Mouse (Mus musculus): Measurements from ENCODE around the gene Gm47289. TPM values are rescaled to one million over a fixed set of nuclear protein-coding genes. Genes with fewer than 3 reads are reported as not detected.

Gm47289 gene
- total and polyA plus RNA-seq, 3 experiments, result not detected

GRCm38 (mm10) chr9:119201653-119202052, 42.7 kb downstream of the Gm47289 start:
- no peak for DNase-seq
- 80% methylated on average over 5 of the region's 5 CpGs for WGBS
- Histone ChIP-seq H3K27me3 (ENCODE audit: control insufficient read depth, insufficient read depth, low read length) (no peaks in the 10 kb centered on the region), H3K27ac (no peak overlapping the region), H3K36me3 (ENCODE audit: control insufficient read depth, insufficient read depth, low read length) (no peaks in the 10 kb centered on the region), H3K9ac (ENCODE audit: low read depth, low read length) (no peak overlapping the region), H3K4me3 (no peak overlapping the region), H3K79me2 (replicated peaks; ENCODE audit: control insufficient read depth, insufficient read depth, low read length) (no peaks in the 10 kb centered on the region), H3K4me1 (ENCODE audit: control insufficient read depth, insufficient read depth, low read length) (no peaks in the 10 kb centered on the region)
- TF ChIP-seq CTCF (IDR thresholded peaks at IDR 0.05), result no peak
- TF ChIP-seq EP300 (IDR thresholded peaks at IDR 0.05; ENCODE audit: insufficient read depth, low read depth, low read length), result no peak
- TF ChIP-seq POLR2A (IDR thresholded peaks at IDR 0.05; ENCODE audit: insufficient read depth, low read depth, low read length), result no peak
- intact Hi-C loops (cut with DNase I), result no loop called here

- no peaks in the 10 kb centered on the region for H3K36me3 ChIP-seq (ENCODE audit: control insufficient read depth, insufficient read depth, low read length)
- H3K4me1 ChIP-seq (ENCODE audit: control insufficient read depth, insufficient read depth, low read length), result no peaks in the 10 kb centered on the region
- no peak for DNase-seq
- WGBS, result 93% methylated on average over 9 of the region's 9 CpGs
- H3K9ac ChIP-seq (ENCODE audit: low read depth, low read length), result no peak overlapping the region
- no peak overlapping the region for H3K27ac ChIP-seq
- no peaks in the 10 kb centered on the region for H3K79me2 ChIP-seq (replicated peaks; ENCODE audit: control insufficient read depth, insufficient read depth, low read length)
- intact Hi-C loops (cut with DNase I), result no loop called here
- no peaks in the 10 kb centered on the region for H3K27me3 ChIP-seq (ENCODE audit: control insufficient read depth, insufficient read depth, low read length)
- no peak overlapping the region for H3K4me3 ChIP-seq
- no peak for TF ChIP-seq EP300 (IDR thresholded peaks at IDR 0.05; ENCODE audit: insufficient read depth, low read depth, low read length)
- TF ChIP-seq CTCF (IDR thresholded peaks at IDR 0.05), result no peak
- no peak for TF ChIP-seq POLR2A (IDR thresholded peaks at IDR 0.05; ENCODE audit: insufficient read depth, low read depth, low read length)
Measured at GRCm38 (mm10) chr9:119203617-119204016, 44.7 kb downstream of the Gm47289 start.

GRCm38 (mm10) chr9:119205756-119206155, 46.8 kb downstream of the Gm47289 start:
- no peak overlapping the region for H3K4me3 ChIP-seq
- H3K4me1 ChIP-seq (ENCODE audit: control insufficient read depth, insufficient read depth, low read length), result no peaks in the 10 kb centered on the region
- no peak for TF ChIP-seq EP300 (IDR thresholded peaks at IDR 0.05; ENCODE audit: insufficient read depth, low read depth, low read length)
- no peak for TF ChIP-seq POLR2A (IDR thresholded peaks at IDR 0.05; ENCODE audit: insufficient read depth, low read depth, low read length)
- no peak for TF ChIP-seq CTCF (IDR thresholded peaks at IDR 0.05)

GRCm38 (mm10) chr9:119206666-119207065, 47.7 kb downstream of the Gm47289 start:
- H3K27ac ChIP-seq, result no peak overlapping the region
- no peaks in the 10 kb centered on the region for H3K27me3 ChIP-seq (ENCODE audit: control insufficient read depth, insufficient read depth, low read length)
- DNase-seq, result no peak
- no peaks in the 10 kb centered on the region for H3K4me1 ChIP-seq (ENCODE audit: control insufficient read depth, insufficient read depth, low read length)
- WGBS, result 74% methylated on average over 2 of the region's 2 CpGs
- no peaks in the 10 kb centered on the region for H3K79me2 ChIP-seq (replicated peaks; ENCODE audit: control insufficient read depth, insufficient read depth, low read length)
- no peak overlapping the region for H3K9ac ChIP-seq (ENCODE audit: low read depth, low read length)
- no peak overlapping the region for H3K4me3 ChIP-seq
- no peaks in the 10 kb centered on the region for H3K36me3 ChIP-seq (ENCODE audit: control insufficient read depth, insufficient read depth, low read length)
- intact Hi-C loops (cut with DNase I), result no loop called here
- TF ChIP-seq EP300 (IDR thresholded peaks at IDR 0.05; ENCODE audit: insufficient read depth, low read depth, low read length), result no peak
- TF ChIP-seq POLR2A (IDR thresholded peaks at IDR 0.05; ENCODE audit: insufficient read depth, low read depth, low read length), result no peak
- no peak for TF ChIP-seq CTCF (IDR thresholded peaks at IDR 0.05)

More at GRCm38 (mm10) chr9:119205756-119206155, 46.8 kb downstream of the Gm47289 start:
- intact Hi-C loops (cut with DNase I), result no loop called here
- Histone ChIP-seq H3K27me3 (ENCODE audit: control insufficient read depth, insufficient read depth, low read length) (no peaks in the 10 kb centered on the region), H3K9ac (ENCODE audit: low read depth, low read length) (no peak overlapping the region), H3K79me2 (replicated peaks; ENCODE audit: control insufficient read depth, insufficient read depth, low read length) (no peaks in the 10 kb centered on the region), H3K36me3 (ENCODE audit: control insufficient read depth, insufficient read depth, low read length) (no peaks in the 10 kb centered on the region), H3K27ac (no peak overlapping the region)
- WGBS, result 83% methylated on average over 5 of the region's 5 CpGs
- no peak for DNase-seq

- WGBS, result 63% methylated on average over 4 of the region's 4 CpGs
- H3K79me2 ChIP-seq (replicated peaks; ENCODE audit: control insufficient read depth, insufficient read depth, low read length), result no peaks in the 10 kb centered on the region
Measured at GRCm38 (mm10) chr9:119207113-119207512, 48.2 kb downstream of the Gm47289 start.

GRCm38 (mm10) chr9:119208998-119209397, 50.0 kb downstream of the Gm47289 start, which contains the start of gene Slc22a13:
Slc22a13 (minus strand) TSS chr9:119209098.
- H3K36me3 ChIP-seq (ENCODE audit: control insufficient read depth, insufficient read depth, low read length), result no peaks in the 10 kb centered on the region
- intact Hi-C loops (cut with DNase I), result no loop called here
- H3K4me1 ChIP-seq (ENCODE audit: control insufficient read depth, insufficient read depth, low read length), result no peaks in the 10 kb centered on the region
- TF ChIP-seq EP300 (IDR thresholded peaks at IDR 0.05; ENCODE audit: insufficient read depth, low read depth, low read length) (no peak), CTCF (IDR thresholded peaks at IDR 0.05) (no peak), POLR2A (IDR thresholded peaks at IDR 0.05; ENCODE audit: insufficient read depth, low read depth, low read length) (no peak)
- no peak for DNase-seq
- H3K79me2 ChIP-seq (replicated peaks; ENCODE audit: control insufficient read depth, insufficient read depth, low read length), result no peaks in the 10 kb centered on the region
- WGBS, result 89% methylated on average over 4 of the region's 4 CpGs
- H3K4me3 ChIP-seq, result no peak within 1 kb of the TSS
- no peak within 1 kb of the TSS for H3K27ac ChIP-seq
- no peak within 1 kb of the TSS for H3K9ac ChIP-seq (ENCODE audit: low read depth, low read length)
- no peaks in the 10 kb centered on the region for H3K27me3 ChIP-seq (ENCODE audit: control insufficient read depth, insufficient read depth, low read length)

More at GRCm38 (mm10) chr9:119207113-119207512, 48.2 kb downstream of the Gm47289 start:
- intact Hi-C loops (cut with DNase I), result no loop called here
- Histone ChIP-seq H3K27ac (no peak overlapping the region), H3K9ac (ENCODE audit: low read depth, low read length) (no peak overlapping the region), H3K36me3 (ENCODE audit: control insufficient read depth, insufficient read depth, low read length) (no peaks in the 10 kb centered on the region), H3K4me3 (no peak overlapping the region), H3K4me1 (ENCODE audit: control insufficient read depth, insufficient read depth, low read length) (no peaks in the 10 kb centered on the region), H3K27me3 (ENCODE audit: control insufficient read depth, insufficient read depth, low read length) (no peaks in the 10 kb centered on the region)
- TF ChIP-seq CTCF (IDR thresholded peaks at IDR 0.05) (no peak), EP300 (IDR thresholded peaks at IDR 0.05; ENCODE audit: insufficient read depth, low read depth, low read length) (no peak), POLR2A (IDR thresholded peaks at IDR 0.05; ENCODE audit: insufficient read depth, low read depth, low read length) (no peak)
- no peak for DNase-seq

Other genes starting within 250 kb of the Gm47289 start
- gene Ctdspl, start 232.7 kb upstream of the Gm47289 start, total RNA-seq (2021), result 1 to 10 TPM; 9.0 to 9.7 TPM
- gene Ctdspl, start 232.7 kb upstream of the Gm47289 start, polyA plus RNA-seq (2012; rRNA removed), result 8.5 and 9.6 TPM in 2 replicates
- gene Vill, start 106.4 kb upstream of the Gm47289 start, total RNA-seq (2021), result under 1 TPM; 0.20 to 0.34 TPM
- 0.85 and 1.4 TPM in 2 replicates for gene Vill, start 106.4 kb upstream of the Gm47289 start, polyA plus RNA-seq (2012; rRNA removed)
- 10 to 100 TPM; 14.5 to 16.6 TPM for gene Plcd1, start 65.7 kb upstream of the Gm47289 start, total RNA-seq (2021)
- 32.2 and 39.4 TPM in 2 replicates for gene Plcd1, start 65.7 kb upstream of the Gm47289 start, polyA plus RNA-seq (2012; rRNA removed)
- gene Dlec1, start 56.7 kb upstream of the Gm47289 start, total RNA-seq (2021), result under 1 TPM; 0.13 to 0.32 TPM
- gene Dlec1, start 56.7 kb upstream of the Gm47289 start, polyA plus RNA-seq (2012; rRNA removed), result 0.20 and 0.82 TPM in 2 replicates
- gene Acaa1b, start 2.1 kb upstream of the Gm47289 start, total RNA-seq (2021), result 1 to 10 TPM; 1.4 to 1.6 TPM
- gene Acaa1b, start 2.1 kb upstream of the Gm47289 start, polyA plus RNA-seq (2012; rRNA removed), result 2.2 and 2.4 TPM in 2 replicates
- gene Slc22a13, start 49.9 kb downstream of the Gm47289 start, total RNA-seq (2021), result not detected
- 0.06 TPM in 1 of 2 replicates, not detected in the other for gene Slc22a13, start 49.9 kb downstream of the Gm47289 start, polyA plus RNA-seq (2012; rRNA removed)
- gene Oxsr1, start 163.3 kb downstream of the Gm47289 start, total RNA-seq (2021), result 10 to 100 TPM; 45.6 to 51.7 TPM
- 17.4 and 32.7 TPM in 2 replicates for gene Oxsr1, start 163.3 kb downstream of the Gm47289 start, polyA plus RNA-seq (2012; rRNA removed)
- 10 to 100 TPM; 72.4 to 78.5 TPM for gene Acaa1a, start 180.5 kb downstream of the Gm47289 start, total RNA-seq (2021)
- gene Acaa1a, start 180.5 kb downstream of the Gm47289 start, polyA plus RNA-seq (2012; rRNA removed), result 104 and 107 TPM in 2 replicates
- gene Myd88, start 182.2 kb downstream of the Gm47289 start, total RNA-seq (2021), result 10 to 100 TPM; 12.1 to 14.8 TPM
- 12.2 and 14.6 TPM in 2 replicates for gene Myd88, start 182.2 kb downstream of the Gm47289 start, polyA plus RNA-seq (2012; rRNA removed)
- under 1 TPM; 0.16 to 0.18 TPM for gene Xylb, start 198.2 kb downstream of the Gm47289 start, total RNA-seq (2021)
- 0.67 and 1.2 TPM in 2 replicates for gene Xylb, start 198.2 kb downstream of the Gm47289 start, polyA plus RNA-seq (2012; rRNA removed)
- not detected for gene Slc22a14, start 206.4 kb downstream of the Gm47289 start, total RNA-seq (2021)
- 0.35 and 0.78 TPM in 2 replicates for gene Slc22a14, start 206.4 kb downstream of the Gm47289 start, polyA plus RNA-seq (2012; rRNA removed)
- 1 to 10 TPM; 4.6 to 6.8 TPM for gene Acvr2b, start 243.0 kb downstream of the Gm47289 start, total RNA-seq (2021)
- 2.2 and 3.1 TPM in 2 replicates for gene Acvr2b, start 243.0 kb downstream of the Gm47289 start, polyA plus RNA-seq (2012; rRNA removed)